Mouse (Mus musculus) spleen, adult 2 months (tissue): ENCODE data around the gene Ada.

ENCODE experiments used
- CTCF ChIP-seq: fragments of 200-500 bp; IDR thresholded peaks from 2 replicates; pipeline ENCODE4 v1.5.1; 2011; ENCODE audit warnings: mild to moderate bottlenecking, inconsistent platforms; ENCODE audit not compliant: insufficient read depth, insufficient read length, insufficient replicate concordance; ENCODE audit errors: extremely low read depth
- POLR2A ChIP-seq: fragments of 200-500 bp; IDR thresholded peaks from 2 replicates; pipeline ENCODE4 v1.6.1; 2011; ENCODE audit warnings: low read depth, low read length, inconsistent platforms

DNA sequence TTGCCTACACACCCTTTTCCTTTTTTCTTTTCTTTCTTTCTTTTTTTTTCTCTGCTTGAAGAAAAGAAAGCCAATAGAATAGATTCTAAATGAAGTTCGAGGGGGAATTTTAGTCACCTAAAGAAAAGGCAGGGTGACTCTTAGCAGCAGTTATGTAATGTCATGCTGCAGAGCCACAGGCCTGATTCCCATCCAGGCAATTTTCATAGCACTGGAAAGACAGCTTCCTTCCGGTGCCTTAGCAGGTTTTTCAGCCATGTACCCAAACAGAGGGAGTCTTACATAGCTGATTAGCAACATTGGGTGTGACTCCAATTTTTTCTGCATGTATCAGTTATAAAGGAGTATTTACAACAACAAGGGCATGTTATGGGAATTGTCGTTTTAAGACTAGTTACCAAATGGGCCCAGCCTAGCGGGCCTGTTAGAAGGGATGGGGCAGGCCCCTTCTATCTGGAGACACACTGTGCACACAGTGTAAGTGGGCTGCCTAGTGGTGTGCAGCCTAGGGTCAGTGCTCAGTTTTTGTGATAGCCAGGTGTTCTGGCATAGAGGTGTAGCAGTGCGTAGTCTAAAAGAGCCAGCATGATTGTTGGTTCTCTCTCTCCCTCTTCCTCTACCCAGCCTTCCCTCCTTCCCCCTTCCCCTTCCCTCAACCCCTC is 46.3 kb downstream of the Ada start:
- TF ChIP-seq POLR2A = no peak
- TF ChIP-seq CTCF = no peak
